Mouse (Mus musculus) kidney, adult 2 months (tissue): ENCODE measurements around the gene Alg14. TPM values are rescaled to one million over a fixed set of nuclear protein-coding genes. Genes with fewer than 3 reads are reported as not detected.

Experiments used
- DNase-seq: peaks from one replicate; pipeline ENCODE4 v3.0.0; 2021
- H3K27ac ChIP-seq: fragments of 200-500 bp; 2 replicates; pipeline ENCODE4 v1.5.1; 2012; ENCODE audit warnings: low read depth, low read length, control low read depth, inconsistent platforms; ENCODE audit not compliant: insufficient read depth
- H3K27me3 ChIP-seq: fragments of 200-500 bp; replicated peaks from 2 replicates; pipeline ENCODE4 v1.6.1; 2012; ENCODE audit warnings: mild to moderate bottlenecking, moderate library complexity, low read length, inconsistent platforms; ENCODE audit not compliant: control insufficient read depth, insufficient read depth
- H3K36me3 ChIP-seq: fragments of 200-500 bp; 2 replicates; pipeline ENCODE4 v1.6.1; 2012; ENCODE audit warnings: mild to moderate bottlenecking, moderate library complexity, low read length, inconsistent platforms; ENCODE audit not compliant: control insufficient read depth, insufficient read depth
- H3K4me1 ChIP-seq: fragments of 200-500 bp; 2 replicates; pipeline ENCODE4 v1.6.1; 2011; ENCODE audit warnings: low read length; ENCODE audit not compliant: control insufficient read depth, insufficient read depth
- H3K4me3 ChIP-seq: fragments of 200-500 bp; 2 replicates; pipeline ENCODE4 v1.5.1; 2011; ENCODE audit warnings: mild to moderate bottlenecking, low read depth, low read length, control low read depth; ENCODE audit not compliant: insufficient read depth
- CTCF ChIP-seq: fragments of 200-500 bp; conservative IDR thresholded peaks from 2 replicates; pipeline ENCODE4 v1.5.1; 2011; ENCODE audit warnings: low read depth, mild to moderate bottlenecking, control low read depth, low read length, moderate library complexity, mixed read lengths; ENCODE audit not compliant: insufficient read depth, insufficient read length
- POLR2A ChIP-seq: fragments of 200-500 bp; IDR thresholded peaks from one replicate; pipeline ENCODE4 v1.6.1; 2011; ENCODE audit warnings: low read depth, low read length, control low read depth
- WGBS: fragments of 180-500 bp; shearing (Covaris S2); methylation state at CpG from one replicate; pipeline ENCODE4 v1.1.7; 2018; 5-methylcytosine and 5-hydroxymethylcytosine counted together
- polyA plus RNA-seq: library from polyadenylated mRNA; depleted of rRNA; stranded (reverse); fragments of >200 nt; gene quantifications from 2 replicates; pipeline ENCODE4 v1.2.3, GENCODE M21; 2012

Alg14 gene
- polyA plus RNA-seq, 1 experiment: 22.9 TPM

- H3K27ac ChIP-seq: no peak overlapping the region
- no peak for DNase-seq
- H3K27me3 ChIP-seq: no peaks in the 10 kb centered on the region
- H3K4me3 ChIP-seq: no peak overlapping the region
- TF ChIP-seq POLR2A: no peak
- peak; percentile 33 for TF ChIP-seq CTCF
- H3K36me3 ChIP-seq: no peaks in the 10 kb centered on the region
- no peaks in the 10 kb centered on the region for H3K4me1 ChIP-seq
- 87% methylated on average over 9 of the region's 9 CpGs for WGBS
Measured at GRCm38 (mm10) chr3:121355569-121355968, 64.0 kb downstream of the Alg14 start.

DNA sequence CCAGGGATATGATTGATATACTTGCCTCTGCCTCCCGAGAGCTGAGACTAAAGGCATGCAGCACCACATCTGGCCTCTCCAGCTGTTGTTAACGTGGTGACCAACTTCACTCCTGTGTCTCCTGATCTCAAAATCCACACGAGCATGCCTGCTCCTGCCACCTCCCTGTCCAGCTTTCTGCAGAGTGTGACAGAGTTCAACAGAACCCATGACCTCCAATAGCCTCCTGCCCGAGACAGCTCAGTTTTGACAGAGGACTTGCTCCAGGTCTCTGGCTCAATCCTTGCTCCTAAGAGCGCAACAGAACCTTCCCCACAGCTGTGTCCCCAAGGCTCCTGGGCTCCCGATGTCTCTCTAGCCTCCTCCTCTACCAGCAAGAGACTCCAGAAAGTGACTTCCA lies 64.5 kb downstream of the Alg14 start:
- no peak for DNase-seq
- TF ChIP-seq CTCF (no peak), POLR2A (no peak)
- H3K4me3 ChIP-seq: no peak overlapping the region
- no peaks in the 10 kb centered on the region for H3K36me3 ChIP-seq
- 74% methylated on average over 6 of the region's 6 CpGs for WGBS
- H3K27ac ChIP-seq: no peak overlapping the region
- no peaks in the 10 kb centered on the region for H3K4me1 ChIP-seq
- no peaks in the 10 kb centered on the region for H3K27me3 ChIP-seq

DNA sequence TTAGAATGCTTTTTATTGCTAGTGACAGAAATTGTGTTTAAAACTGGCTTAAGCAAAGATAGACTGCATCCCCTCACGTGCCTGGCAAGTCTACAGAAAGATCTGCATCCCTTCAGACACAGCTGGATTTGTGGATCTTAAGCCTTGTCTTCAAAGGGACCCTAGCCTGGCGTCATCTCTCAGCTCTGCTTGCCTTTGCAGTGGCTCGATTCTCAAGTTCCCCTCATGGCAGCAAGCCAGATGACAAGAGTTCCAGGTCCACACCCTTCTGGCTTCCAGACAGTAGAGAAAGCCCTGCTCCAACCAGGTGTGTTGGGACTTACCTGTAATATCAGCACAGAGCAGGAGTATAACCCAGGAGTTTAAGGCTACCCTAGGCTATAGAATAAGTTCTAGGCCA lies 65.5 kb downstream of the Alg14 start:
- no peak overlapping the region for H3K27ac ChIP-seq
- no peak overlapping the region for H3K4me3 ChIP-seq
- H3K4me1 ChIP-seq: no peaks in the 10 kb centered on the region
- DNase-seq: peak; percentile 33
- no peak for TF ChIP-seq CTCF
- no peak for TF ChIP-seq POLR2A
- H3K36me3 ChIP-seq: no peaks in the 10 kb centered on the region
- WGBS: 53% methylated on average over 3 of the region's 3 CpGs
- no peaks in the 10 kb centered on the region for H3K27me3 ChIP-seq

GRCm38 (mm10) chr3:121358285-121358684 lies 66.7 kb downstream of the Alg14 start:
- H3K4me3 ChIP-seq: no peak overlapping the region
- H3K27me3 ChIP-seq: no peaks in the 10 kb centered on the region
- no peaks in the 10 kb centered on the region for H3K36me3 ChIP-seq
- no peak for TF ChIP-seq POLR2A
- TF ChIP-seq CTCF: no peak
- WGBS: 63% methylated on average over 2 of the region's 2 CpGs
- DNase-seq: no peak
- no peaks in the 10 kb centered on the region for H3K4me1 ChIP-seq
- H3K27ac ChIP-seq: no peak overlapping the region

GRCm38 (mm10) chr3:121358850-121359249 lies 67.3 kb downstream of the Alg14 start:
- WGBS: 65% methylated on average over 6 of the region's 6 CpGs
- peak; percentile 28 for DNase-seq
- H3K27me3 ChIP-seq: no peaks in the 10 kb centered on the region
- H3K4me3 ChIP-seq: no peak overlapping the region
- H3K4me1 ChIP-seq: no peaks in the 10 kb centered on the region
- no peak for TF ChIP-seq CTCF
- no peak for TF ChIP-seq POLR2A
- no peaks in the 10 kb centered on the region for H3K36me3 ChIP-seq
- H3K27ac ChIP-seq: no peak overlapping the region

GRCm38 (mm10) chr3:121359272-121359671 lies 67.7 kb downstream of the Alg14 start:
- Histone ChIP-seq H3K27me3 (no peaks in the 10 kb centered on the region), H3K27ac (no peak overlapping the region), H3K4me3 (no peak overlapping the region), H3K36me3 (no peaks in the 10 kb centered on the region), H3K4me1 (no peaks in the 10 kb centered on the region)
- no peak for TF ChIP-seq POLR2A
- no peak for TF ChIP-seq CTCF
- DNase-seq: peak; percentile 61
- WGBS: 82% methylated on average over 7 of the region's 7 CpGs

GRCm38 (mm10) chr3:121362002-121362401 lies 70.4 kb downstream of the Alg14 start:
- no peak for TF ChIP-seq POLR2A
- no peak for TF ChIP-seq CTCF
- no peaks in the 10 kb centered on the region for H3K4me1 ChIP-seq
- 55% methylated on average over 1 of the region's 1 CpGs for WGBS
- no peaks in the 10 kb centered on the region for H3K36me3 ChIP-seq
- no peak for DNase-seq
- no peak overlapping the region for H3K4me3 ChIP-seq
- no peaks in the 10 kb centered on the region for H3K27me3 ChIP-seq
- H3K27ac ChIP-seq: no peak overlapping the region

- H3K27me3 ChIP-seq: no peaks in the 10 kb centered on the region
- H3K4me3 ChIP-seq: no peak overlapping the region
- no peaks in the 10 kb centered on the region for H3K36me3 ChIP-seq
- H3K27ac ChIP-seq: peak overlapping the region; percentile 61
- H3K4me1 ChIP-seq: no peaks in the 10 kb centered on the region
- DNase-seq: no peak
- no peak for TF ChIP-seq POLR2A
- no peak for TF ChIP-seq CTCF
- WGBS: 63% methylated on average over 4 of the region's 4 CpGs
Measured at GRCm38 (mm10) chr3:121364388-121364787, 72.8 kb downstream of the Alg14 start.
